Mouse (Mus musculus): ENCODE data around the gene Ebf3.
A peak's percentile ranks its signal among the peaks of the same experiment; 100 is the strongest.

Ebf3 gene

DNA sequence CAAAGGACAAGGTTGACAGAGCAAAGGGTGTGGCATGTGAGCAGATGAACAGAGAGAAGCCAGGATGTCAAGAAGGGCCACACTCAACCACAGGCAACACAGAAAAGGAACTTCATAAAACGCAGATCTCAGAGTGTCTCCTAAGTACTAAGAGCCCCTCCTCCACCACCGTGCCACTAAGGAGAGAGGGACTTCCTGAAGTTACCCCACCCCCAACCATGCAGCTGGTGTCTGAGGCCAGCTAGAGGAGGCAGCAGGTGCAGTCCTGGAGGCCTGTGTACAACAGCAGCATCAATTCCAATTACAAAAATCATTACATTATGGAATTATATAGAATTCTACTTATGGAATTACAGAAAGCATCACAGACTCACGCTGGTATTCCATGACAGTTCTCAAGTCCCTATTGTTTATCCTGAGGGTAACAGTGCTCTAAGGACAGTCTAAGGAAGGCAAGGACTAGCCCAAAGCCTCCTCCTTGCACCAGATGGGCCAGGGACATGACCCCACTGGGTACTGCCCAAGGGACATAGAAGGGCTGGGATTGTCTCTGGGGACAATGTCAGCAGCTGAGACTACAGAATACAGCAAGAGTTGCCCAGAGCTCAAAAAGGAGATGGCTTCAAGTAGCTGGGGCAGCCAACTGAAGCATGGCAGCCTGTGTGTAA, 24.8 kb downstream of the Ebf3 start:
- peak; percentile 70 to 76 for DNase-seq (ENCODE audit: low spot score in 2 of 2)

DNA sequence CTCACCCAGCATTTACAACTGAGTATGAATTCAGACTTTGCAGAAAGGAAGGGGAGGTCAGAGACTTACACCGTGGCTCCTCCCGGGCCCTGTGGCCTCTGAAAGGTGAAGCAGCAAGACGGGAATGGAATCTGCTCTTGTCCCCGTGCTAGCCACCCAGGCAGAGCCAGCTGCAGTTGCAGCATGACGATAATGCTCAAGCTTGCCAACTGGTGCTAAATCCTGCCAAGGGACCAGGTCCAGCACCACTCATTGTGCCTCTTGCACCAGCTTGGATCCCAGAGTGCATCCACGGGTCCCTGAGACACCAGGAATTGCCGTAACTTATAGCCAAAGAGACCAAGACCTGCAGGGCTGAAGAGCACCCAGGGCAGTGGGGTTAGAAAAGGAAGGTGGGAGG, 36.1 kb downstream of the Ebf3 start:
- DNase-seq (ENCODE audit: low spot score in 2 of 2): no peak

DNA sequence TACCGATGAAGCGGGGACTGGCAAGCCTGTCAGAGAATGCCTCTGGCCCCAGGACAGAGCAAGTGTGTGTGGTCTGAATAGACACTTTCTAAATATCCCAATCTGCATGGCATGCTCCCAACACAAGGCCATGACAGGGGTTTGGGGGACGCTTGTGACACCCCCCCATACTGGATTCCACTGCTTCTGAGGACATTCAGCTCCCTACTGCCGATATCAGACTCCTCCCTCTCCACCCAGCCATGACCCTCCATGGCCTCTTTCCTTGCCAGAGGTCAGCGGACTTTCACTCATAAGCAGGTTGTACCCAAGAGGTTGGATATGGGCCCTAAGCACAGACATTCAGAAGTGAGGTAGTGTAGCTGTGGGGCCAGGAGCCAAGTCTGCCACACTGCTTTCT, 36.5 kb downstream of the Ebf3 start:
- no peak for DNase-seq (ENCODE audit: low spot score in 2 of 2)

DNA sequence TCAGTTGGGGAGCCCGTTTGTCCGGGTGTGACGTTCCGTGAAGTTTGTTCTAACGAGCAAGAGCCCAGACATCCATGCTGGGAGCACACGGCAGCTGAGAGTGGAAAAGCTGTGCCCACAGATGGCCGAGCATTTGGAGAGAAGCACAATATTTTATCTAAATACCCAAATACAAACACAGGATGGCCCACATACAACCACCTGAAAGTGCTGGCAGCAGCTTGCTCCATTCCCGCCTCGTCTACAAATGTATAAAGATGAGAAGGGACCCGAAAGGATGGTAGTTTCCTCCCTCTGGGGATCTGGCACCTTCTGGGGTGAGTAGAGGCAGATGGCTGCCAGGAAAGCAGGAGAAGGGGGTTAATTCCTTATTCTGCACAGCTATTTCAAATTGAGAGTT, 42.0 kb downstream of the Ebf3 start:
- no peak for DNase-seq (ENCODE audit: low spot score in 2 of 2)

DNA sequence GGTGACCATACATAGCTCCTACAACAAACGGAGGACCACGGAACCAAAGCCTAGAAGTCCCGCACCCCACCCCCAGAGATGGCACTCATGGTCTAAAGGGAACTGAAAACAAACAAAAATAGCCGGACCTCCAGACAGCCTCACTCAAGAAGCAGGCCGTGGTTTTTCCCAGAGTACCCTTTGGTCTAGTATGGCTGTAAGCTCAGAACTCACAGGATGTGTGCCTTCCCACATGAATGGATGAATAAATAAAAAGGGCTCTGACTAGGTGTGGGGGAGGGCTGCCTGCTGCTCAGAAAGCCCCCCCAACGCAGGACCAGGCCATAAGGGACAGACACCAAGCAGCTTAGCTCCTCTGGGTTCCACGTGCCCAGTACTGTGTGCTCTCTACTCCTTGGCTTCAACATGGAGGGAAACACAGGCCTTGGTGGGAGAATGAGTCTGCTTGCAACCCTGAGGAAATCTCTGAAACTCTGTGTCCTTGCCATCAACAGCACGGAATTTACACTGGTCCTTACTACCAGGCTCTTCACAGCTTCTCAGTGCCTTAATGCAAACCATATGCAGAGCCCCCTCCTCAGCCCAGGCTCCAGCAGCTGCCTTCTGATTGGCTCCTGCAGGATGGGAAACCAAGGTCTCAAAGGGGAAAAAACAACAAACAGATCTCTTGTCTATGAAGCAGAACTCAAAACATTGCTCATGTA, 45.6 kb downstream of the Ebf3 start:
- no peak for DNase-seq (ENCODE audit: low spot score in 2 of 2)

DNA sequence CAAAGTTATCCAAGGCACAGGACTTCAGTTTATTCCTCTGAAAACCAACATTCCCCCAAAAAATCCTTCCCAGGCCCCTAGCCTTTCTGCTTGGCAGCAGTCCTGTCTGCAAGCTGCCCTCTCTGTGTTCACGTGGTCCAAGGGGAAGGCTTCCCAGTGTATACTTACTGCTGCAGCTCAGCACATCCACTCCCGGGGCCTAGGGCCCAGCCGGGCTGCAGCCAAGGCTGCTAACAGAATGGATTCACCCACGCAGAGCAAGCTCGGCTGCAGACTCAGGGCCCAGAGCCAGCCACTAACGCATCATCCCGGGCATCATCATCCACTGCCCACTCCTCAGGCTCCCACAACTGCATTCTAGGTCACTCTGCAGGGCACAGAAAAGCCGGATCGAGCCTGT, 46.8 kb downstream of the Ebf3 start:
- no peak for DNase-seq (ENCODE audit: low spot score in 2 of 2)

DNA sequence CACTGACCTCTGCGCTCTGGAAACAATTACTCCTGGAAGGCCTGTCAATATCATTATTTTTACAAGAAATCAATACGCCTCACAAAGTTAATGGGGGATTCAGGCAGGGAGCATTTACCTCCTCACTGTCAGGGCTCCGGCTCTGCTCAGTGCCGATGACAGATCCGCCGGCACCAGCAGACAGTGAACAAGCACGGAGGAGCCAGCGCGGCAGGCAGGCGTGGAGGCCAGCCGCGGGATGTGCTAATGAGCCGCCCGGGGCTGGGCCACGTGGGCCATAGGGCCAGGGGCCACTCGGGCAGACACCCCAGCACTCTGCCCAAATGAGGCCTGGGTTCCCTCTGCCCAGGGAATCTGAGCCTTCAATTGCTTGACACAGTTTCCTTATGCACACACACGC, 47.7 kb downstream of the Ebf3 start:
- no peak for DNase-seq (ENCODE audit: low spot score in 2 of 2)

DNA sequence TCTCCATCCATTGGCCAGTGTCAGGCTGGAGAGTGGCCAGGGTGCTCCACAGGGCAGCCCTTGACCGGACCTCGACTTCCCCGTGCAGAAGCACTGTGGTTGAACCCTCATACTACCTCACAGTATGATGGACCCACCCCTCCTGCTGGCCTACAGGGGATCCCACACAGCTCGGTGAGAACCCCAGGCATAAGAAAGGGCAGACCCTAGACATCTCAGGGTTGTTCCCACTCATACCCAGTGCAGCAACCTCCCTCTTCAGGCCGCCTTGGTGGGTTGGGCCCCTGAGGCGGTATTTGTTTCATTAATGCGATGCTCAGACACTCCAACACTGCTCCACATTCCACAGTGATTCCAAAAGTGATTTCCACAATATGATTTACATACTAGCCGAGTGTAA, 51.9 kb downstream of the Ebf3 start:
- no peak for DNase-seq (ENCODE audit: low spot score in 2 of 2)

DNA sequence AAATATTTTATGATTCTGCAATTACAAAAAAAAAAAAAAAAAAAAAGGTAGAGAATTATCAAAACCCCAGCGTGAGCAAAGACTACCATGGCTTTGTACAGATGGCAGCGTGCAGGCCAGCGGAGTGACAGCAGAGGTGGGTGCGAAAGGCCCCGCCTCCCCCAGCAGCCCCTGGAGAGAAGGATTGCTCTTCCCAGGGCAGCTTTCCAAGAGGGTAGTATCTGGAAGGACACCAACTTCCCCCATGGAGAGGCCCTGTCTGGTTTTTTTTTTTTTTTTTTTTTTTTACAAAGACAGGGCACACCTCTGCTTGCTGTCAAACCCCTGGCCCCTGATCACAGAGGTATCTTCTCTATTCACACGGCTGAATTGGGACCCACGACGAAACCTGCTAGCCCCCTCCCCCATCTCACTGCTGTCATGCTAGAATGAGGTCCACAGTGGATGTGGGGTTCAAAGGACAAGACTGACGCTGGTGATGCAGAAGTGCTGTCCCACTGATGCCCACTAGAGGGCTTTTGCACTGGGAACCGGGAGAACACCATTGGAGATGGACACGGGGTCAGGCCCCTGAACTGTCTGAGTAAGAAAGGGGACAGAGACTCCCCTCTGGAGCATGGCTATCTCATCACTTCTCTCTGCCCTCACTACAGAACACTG, 67.9 kb downstream of the Ebf3 start:
- peak; percentile 16 to 61 for DNase-seq (ENCODE audit: low spot score in 2 of 2)

DNA sequence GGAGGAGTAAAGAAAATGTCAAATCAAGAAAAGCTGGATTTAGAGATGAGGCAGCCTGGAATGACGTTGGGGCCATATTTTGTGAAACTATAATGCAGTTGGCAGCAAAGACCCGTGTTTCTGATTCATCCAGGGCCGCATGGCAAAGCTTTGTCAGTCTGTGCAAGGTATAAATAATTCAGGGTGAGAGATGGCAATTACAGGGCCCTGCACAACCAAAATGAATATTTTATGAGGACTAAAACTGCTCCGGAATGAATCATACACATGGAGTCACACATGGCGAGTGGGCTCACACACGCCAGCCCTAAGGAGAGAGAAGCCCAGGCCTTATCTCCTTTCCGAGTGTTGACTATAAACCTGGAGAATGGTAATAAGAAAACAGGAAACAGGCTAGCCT, 69.4 kb downstream of the Ebf3 start:
- no peak for DNase-seq (ENCODE audit: low spot score in 2 of 2)

DNA sequence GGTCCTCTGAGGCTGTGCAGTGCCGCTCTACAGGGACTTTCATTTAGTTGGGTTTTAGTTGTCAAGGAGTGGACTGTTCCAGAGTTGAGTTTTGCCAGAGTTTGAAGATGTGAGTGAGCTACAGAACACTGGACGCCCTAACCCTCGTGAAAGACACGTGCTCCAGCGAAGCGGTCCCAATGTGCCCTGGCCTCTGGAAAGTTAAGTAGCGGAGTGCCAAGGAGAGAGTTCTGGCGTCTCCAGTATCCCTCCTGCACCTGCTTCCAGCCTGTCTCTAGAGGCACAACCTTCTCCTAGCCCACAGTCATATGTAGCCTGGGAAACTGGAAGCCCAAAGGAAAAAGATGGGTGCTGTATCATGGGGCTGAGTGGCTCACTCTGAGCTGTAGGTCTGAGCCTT, 73.8 kb downstream of the Ebf3 start:
- DNase-seq (ENCODE audit: low spot score in 2 of 2): no peak

DNA sequence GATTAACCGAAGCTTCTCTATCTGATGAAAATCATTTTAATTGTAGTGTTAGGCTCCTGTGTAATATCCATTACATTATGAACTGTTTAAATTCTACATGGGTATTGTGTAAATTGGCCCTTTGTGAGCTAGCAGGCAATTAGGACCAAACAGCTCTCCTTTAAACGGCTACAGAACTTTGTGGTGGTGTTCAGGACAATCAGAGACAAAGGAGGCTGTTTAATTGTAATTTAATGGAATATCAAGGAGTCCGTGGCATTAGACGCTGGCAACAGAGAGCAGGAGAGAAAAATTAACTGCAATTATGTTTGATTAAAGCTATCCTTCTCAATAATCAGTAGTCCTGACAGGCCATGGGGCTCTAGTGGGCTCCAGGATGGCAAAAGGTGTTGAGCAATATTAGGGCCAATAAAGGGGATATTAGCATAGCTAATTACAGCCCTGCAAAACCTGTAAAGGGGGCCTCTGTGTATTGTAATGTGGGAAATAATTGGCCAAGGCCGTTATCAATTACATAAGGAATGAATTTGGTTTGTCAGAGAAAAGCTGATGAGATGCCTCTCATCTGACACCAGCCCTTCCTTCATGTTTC, 74.6 kb downstream of the Ebf3 start:
- no peak for DNase-seq (ENCODE audit: low spot score in 2 of 2)

DNA sequence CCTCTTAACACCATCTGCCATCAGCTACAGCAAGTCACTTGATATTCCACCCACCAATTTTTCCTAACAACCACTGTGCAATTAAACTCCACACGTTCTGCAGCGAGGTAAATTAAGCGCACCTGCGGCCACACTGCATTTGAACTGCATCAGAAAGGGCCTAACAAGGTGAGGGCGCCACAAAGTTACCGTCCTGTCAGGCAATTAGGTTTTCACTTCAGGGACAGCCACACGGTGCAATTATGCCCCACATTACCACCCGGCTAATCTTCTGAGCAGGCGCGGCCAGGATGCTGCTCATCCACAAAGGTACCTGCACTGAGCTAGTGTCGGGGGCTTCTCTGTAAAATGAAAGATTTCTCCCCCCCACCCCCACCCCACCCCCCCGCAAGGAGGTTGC, 76.8 kb downstream of the Ebf3 start:
- no peak for DNase-seq (ENCODE audit: low spot score in 2 of 2)

DNA sequence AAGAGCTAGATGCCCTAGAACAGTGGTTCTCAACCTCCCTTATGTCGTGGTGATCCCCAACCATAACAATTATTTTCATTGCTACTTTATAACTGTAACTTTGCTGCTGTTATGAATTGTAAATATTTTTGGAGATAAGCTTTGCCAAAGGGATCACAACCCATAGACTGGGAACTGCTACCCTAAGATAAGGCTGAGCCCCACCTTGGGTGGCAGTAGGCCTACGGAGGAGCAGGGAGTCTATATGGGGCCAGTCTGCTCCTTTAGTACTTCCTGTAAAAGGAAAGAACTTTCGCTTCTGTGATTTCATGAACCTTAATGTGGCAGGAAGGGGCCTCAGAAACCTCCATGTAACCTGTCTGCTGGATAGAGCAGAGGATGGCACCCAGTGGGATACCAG, 90.4 kb downstream of the Ebf3 start:
- DNase-seq (ENCODE audit: low spot score in 2 of 2): no peak

DNA sequence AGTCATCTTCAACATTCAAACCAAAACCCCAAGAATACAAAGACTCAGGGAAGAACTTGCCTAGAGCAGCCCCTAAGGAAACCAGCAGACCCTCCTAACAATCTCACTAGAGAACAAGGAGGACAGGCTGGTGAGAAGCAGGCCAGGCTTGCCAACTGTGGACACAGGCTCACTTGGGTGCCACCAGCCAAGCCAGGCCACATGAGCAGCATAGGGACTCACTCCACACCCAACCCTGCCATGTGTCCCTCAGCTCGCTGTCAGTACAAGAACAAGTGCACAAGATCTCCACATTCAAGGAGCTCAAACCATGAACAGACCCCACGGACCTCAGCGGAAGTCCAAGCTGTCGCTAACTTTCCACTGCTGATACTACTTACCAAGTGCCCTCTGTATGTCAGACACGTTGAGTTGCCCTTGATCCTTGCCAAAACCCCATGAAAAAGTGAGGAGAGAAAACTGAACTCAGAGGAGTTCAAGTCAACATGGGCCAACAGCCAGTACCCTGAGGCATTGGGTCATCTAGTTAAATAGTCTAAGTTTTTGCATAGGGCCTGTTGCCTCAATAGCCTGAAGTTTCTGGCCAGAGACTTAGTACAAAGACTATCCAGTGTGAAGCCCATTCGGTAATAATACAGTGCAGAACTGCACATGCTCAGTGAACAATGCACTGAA, 91.3 kb downstream of the Ebf3 start:
- no peak for DNase-seq (ENCODE audit: low spot score in 2 of 2)

DNA sequence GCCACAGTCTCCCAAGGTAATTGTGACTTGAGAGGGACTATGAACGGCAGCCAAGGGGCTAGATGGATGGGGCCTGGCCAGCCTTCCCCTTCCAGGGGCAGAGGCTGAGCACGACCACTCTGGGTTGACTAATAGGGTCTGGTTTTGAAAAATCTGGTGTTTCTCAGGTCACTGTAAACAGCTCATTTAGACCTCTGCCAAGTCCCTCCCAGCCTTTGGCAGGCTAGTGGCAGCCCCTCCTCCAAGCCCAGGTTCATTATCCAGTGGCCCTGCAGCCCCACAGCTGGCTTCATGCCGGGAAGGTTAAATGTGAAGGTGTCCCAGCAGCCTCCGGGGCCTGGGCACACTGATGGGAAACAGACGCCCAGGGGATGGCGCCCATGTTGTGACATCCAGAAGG, 92.6 kb downstream of the Ebf3 start:
- no peak for DNase-seq (ENCODE audit: low spot score in 2 of 2)

DNA sequence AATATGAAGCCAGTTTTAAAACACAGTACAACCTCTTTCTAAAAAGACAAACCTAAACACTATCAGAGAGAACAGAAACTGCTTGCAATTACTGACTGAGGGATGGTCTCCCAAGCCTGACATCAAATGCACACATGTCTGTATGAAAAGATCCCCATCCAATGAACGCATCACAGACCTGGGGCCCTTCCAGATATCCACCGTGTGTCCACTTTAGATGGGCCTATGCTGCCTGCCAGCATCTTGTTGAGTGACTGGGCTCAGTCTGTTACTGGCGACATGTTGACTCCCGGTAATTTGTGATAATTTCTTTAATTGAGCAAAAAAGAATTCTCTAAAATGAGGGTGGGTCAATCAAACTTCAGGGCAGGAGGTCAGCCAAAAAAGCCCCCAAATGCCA, 93.8 kb downstream of the Ebf3 start:
- no peak for DNase-seq (ENCODE audit: low spot score in 2 of 2)

DNA sequence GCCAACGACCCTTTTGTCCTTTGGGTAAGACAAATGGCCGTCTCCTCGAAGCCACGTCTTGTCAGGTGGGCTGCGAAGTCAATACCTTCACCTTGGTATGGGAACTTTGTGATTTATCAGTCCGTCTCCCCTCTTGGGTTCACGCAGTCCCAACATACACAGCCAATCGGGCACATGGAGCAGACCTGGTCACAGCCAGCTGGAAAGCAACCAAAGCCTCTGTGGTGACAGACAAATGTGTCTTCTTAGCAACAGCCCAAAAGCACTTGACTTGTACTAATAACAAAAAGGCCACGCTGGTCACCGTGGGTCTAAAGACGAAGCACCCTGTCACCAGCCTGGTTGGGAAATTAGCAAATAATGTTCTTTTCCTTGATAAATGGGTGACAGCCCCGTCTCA, 95.5 kb downstream of the Ebf3 start:
- DNase-seq (ENCODE audit: low spot score in 2 of 2): no peak

DNA sequence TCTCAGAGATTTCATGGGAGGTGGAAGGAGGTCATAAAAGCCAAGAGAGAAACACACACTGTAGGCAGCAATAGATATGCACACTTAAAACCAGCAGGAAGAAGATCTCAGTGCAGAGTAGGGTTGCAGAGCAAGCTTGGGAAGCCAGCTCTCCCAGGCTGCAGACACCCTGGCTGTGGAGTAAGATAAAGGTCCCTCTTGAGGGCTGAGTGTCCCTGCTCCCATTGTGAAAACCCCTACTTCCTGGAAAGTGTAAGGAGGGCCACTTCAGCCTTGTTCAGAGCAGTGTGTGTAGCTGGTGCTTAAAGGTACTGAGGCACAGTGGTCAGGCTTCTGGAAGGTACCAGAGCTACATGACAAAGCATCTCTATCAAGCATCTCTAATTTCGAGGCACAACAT, 100.8 kb downstream of the Ebf3 start:
- no peak for DNase-seq (ENCODE audit: low spot score in 2 of 2)

DNA sequence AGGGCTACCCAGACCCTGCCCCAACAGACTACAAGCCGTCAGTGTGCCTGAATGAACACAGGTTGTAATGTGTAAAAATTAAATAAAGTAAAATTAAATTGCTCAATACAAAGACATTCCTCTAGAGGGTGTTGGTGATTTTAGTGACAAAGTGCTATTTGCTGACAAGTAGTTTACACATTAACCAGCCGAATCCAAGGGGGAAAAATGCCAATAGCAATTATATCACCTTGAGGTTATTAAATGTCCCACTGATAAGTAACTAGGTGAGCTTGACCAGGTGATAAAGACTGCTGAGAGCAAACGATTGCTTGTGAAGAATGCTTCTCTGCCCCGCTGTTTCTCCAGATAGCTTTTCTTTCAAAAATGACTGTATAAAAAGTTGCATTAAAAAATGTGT, 102.9 kb downstream of the Ebf3 start:
- no peak for DNase-seq (ENCODE audit: low spot score in 2 of 2)

DNA sequence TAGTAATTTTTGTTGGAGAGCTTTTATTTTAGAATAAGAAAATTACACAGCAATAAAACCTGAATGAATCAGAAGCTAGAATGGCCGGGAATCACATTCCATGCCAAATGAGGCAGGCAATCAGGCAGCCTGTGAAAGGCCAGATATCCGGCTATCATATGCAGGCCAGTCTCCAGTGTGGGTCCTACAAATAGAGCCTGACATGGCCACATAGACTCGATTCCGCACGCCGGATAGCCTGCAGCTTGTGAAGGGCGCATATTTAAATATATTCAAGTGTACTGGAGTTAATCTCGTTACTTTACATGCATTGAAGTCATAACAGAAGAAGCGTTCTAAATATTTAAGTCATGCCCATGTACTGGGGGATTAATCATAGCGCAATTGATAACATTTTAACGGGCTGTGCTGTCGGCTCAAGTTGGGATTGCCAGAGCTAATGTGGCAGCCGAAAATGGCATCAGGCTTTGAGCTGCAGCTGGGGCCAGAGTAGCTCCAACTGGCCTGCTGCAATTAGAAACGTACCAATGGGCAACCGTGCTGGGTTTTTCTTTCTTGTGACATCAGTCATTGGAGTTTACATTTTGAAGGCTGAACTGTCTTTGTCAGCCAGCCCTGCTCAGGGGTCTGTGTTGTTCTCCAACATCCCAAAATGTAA, 104.4 kb downstream of the Ebf3 start:
- DNase-seq (ENCODE audit: low spot score in 2 of 2): no peak

DNA sequence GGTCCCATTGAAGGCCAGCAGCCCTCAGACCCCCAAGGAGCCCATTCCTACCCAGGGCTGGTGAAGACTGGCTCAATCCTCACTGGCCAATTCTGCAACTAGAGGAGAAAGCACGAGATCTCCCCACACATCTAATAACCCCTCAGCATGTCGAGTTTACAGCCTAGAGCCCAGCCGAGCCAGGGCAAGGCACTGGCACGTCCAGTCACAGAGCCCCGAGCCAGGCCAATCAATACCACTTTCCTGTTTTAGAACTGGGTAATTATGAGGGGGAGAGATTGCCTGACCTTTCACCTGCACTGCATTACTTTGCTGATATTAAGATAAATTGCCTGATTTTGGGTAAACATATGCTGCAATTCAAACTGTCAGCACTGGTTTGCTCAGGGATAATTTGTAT, 105.7 kb downstream of the Ebf3 start:
- no peak for DNase-seq (ENCODE audit: low spot score in 2 of 2)
